Mouse (Mus musculus): ENCODE measurements around the gene Myo10. TPM values are rescaled to one million over a fixed set of nuclear protein-coding genes. Genes with fewer than 3 reads are reported as not detected.

Myo10 gene
- polyA plus RNA-seq, 1 experiment from 2014 or later = 3.9 TPM

DNA sequence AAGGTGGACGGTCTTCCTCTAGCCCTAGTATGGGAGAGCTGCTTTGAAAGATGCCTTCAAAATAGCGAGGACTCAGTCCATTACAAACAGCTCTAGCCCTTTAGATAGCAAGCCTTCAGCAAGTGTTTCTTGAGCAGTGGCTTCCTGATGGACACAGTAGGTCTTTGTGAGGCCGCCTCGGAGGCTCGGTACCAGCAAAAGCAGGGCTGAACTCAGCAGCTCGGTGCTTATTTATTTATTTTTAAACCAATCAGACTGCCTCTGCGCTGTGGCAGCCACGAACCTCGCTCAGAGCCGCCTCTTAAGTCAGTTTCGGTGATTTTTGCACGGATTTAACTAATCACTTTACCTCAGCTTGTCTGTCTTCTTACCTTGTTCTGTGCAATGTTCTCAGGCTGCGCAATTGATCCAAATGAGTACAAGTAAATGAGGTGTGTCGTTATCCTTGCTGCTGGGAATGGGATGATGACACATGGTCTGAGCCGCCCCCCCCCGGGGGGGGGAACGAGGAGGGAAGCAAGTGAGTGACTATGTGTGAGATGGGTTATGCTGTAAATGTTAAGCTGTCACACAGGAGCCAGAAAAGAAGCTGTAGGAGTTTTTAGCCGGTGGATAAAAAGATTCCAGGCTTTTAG, 232.1 kb downstream of the Myo10 start:
- no peaks in the 10 kb centered on the region for H3K27me3 ChIP-seq
- no peaks in the 10 kb centered on the region for H3K36me3 ChIP-seq (replicated peaks)
- H3K4me2 ChIP-seq = no peak overlapping the region
- no peaks in the 10 kb centered on the region for H3K9me3 ChIP-seq (replicated peaks)
- ATAC-seq (ENCODE audit: insufficient read depth) = no peak
- H3K4me3 ChIP-seq (replicated peaks) = no peak overlapping the region
- peaks cover 3% of the 10 kb centered on the region; the same call in 1 of the 2 replicates for H3K4me1 ChIP-seq (replicated peaks)
- H3K9ac ChIP-seq = no peak overlapping the region
- H3K27ac ChIP-seq (replicated peaks) = no peak overlapping the region
- WGBS (ENCODE audit: insufficient replicate concordance) = 63% methylated on average over 18 of the region's 18 CpGs

DNA sequence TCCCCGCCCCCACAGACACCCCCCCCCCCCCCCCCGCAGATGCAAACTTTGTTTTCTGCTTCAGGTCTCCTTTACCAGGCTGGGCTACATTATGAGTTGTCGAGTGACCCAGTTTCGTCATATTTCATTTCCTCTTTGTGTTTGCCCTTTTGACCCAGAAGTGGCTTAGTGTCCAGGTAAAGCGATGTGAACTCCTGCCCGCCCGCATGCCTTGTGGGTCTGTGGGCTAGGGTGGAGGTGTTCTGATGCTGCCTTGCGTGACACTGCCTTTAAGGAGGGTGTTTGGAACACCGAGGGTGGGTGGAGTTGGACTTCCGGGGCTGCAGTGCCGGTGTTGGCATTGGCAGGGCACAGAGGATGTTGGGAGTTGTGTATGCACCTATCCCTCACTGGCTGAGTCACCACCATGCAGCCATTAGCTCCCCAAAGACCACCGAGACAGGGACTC, 236.3 kb downstream of the Myo10 start:
- H3K27me3 ChIP-seq = no peaks in the 10 kb centered on the region
- H3K9me3 ChIP-seq (replicated peaks) = no peaks in the 10 kb centered on the region
- no peak overlapping the region for H3K9ac ChIP-seq
- peaks cover 3% of the 10 kb centered on the region; the same call in 1 of the 2 replicates for H3K4me1 ChIP-seq (replicated peaks)
- H3K4me2 ChIP-seq = peak overlapping the region; percentile 32
- no peaks in the 10 kb centered on the region for H3K36me3 ChIP-seq (replicated peaks)
- WGBS (ENCODE audit: insufficient replicate concordance) = 46% methylated on average over 11 of the region's 12 CpGs
- H3K27ac ChIP-seq (replicated peaks) = no peak overlapping the region
- ATAC-seq (ENCODE audit: insufficient read depth) = no peak
- no peak overlapping the region for H3K4me3 ChIP-seq (replicated peaks)

DNA sequence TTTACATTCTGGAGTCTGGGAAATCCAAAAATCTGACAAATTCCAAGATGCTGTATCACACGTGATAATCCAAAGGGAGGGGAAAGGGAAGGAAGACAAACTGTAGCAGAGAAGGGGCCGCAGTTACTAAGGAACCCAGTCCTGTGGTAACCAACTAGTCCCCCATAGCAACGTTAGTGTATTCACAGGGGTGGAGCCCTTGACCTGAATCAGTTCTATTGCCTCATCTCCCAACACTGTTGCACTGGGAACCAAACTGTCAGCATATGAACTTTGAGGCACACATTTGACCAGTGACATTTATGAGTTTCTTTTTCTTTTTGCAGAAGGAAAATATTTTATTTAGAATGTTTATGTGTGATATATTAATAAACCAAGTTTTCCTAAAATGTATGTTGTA, 237.1 kb downstream of the Myo10 start:
- Histone ChIP-seq H3K9me3 (replicated peaks) (no peaks in the 10 kb centered on the region), H3K4me1 (replicated peaks) (peaks cover 3% of the 10 kb centered on the region; the same call in 1 of the 2 replicates), H3K4me3 (replicated peaks) (no peak overlapping the region), H3K9ac (no peak overlapping the region), H3K27ac (replicated peaks) (no peak overlapping the region), H3K36me3 (replicated peaks) (no peaks in the 10 kb centered on the region), H3K27me3 (no peaks in the 10 kb centered on the region), H3K4me2 (no peak overlapping the region)
- WGBS (ENCODE audit: insufficient replicate concordance) = 30% methylated on average over 3 of the region's 3 CpGs
- no peak for ATAC-seq (ENCODE audit: insufficient read depth)

DNA sequence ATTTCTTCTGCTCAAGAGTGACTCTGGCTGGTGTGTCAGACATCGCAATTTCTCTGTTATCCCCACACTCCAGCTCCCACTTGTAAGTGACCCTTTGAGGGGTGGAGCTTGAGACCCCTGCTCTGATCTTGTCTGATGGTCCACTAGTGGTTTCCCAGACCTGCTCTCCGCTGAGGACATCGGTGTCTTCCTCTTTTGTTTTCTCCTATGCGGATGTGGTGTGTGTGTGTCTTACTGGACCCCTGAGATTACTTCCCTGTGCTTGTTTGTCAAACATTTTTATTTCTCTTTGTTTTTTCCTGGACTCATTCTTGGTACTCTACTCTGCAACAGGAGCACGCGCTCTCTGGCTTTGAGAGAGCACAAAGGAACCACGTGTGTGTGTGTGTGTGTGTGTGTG, 239.6 kb downstream of the Myo10 start:
- Histone ChIP-seq H3K4me3 (replicated peaks) (no peak overlapping the region), H3K9ac (no peak overlapping the region), H3K36me3 (replicated peaks) (no peaks in the 10 kb centered on the region), H3K4me1 (replicated peaks) (peaks cover 3% of the 10 kb centered on the region; the same call in 1 of the 2 replicates), H3K9me3 (replicated peaks) (no peaks in the 10 kb centered on the region), H3K4me2 (no peak overlapping the region), H3K27me3 (no peaks in the 10 kb centered on the region), H3K27ac (replicated peaks) (no peak overlapping the region)
- 50% methylated on average over 7 of the region's 7 CpGs for WGBS (ENCODE audit: insufficient replicate concordance)
- ATAC-seq (ENCODE audit: insufficient read depth) = no peak

Other genes with a start within 250 kb of the Myo10 start
- 2.0 and 2.3 TPM in 2 replicates for gene Basp1, start 208.8 kb upstream of the Myo10 start, polyA plus RNA-seq (2015; fragmentation: Nextera tagmentation; extraction: Ambion mirVana)
- gene Retreg1, start 220.7 kb downstream of the Myo10 start, polyA plus RNA-seq (2015; fragmentation: Nextera tagmentation; extraction: Ambion mirVana) = 4.7 and 5.1 TPM in 2 replicates

All from liver, embryonic 15.5 days (tissue).